Mouse (Mus musculus) NIH3T3 (cell line): ENCODE measurements at regions not wholly inside any gene's neighbourhood (a gene's known extent, or its start where the extent isn't known, plus 50 kb on each side); places are given as distances from the start of the nearest gene placed in this dataset.

Source experiments
- DNase-seq: peaks from one replicate; pipeline ENCODE4 v3.0.0-alpha.2; 2012; ENCODE audit warnings: low read depth

DNA sequence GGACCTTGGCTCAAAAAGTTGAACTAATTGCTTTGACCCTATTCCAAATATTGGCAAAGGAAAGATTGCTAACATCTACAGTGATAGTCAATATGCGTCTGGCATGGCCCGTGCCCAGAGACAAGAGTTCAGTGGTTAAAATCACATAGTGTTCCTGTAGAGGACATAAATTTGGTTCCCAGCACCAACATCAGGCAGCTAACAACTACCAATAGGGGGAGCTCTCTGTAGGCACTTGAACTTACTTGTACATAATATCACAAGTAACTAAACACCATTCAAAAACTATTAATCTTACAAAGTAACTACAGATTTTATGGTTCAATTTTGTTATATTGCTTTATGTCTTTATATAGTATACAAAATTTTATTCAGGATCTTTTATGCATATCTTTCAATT, 74.3 kb downstream of the Serpinb9g start:
- DNase-seq, result no peak

- no peak for DNase-seq
Measured at GRCm38 (mm10) chr13:33559719-33560118, 75.1 kb downstream of the Serpinb9g start.

GRCm38 (mm10) chr13:33561625-33562024, 77.0 kb downstream of the Serpinb9g start:
- DNase-seq, result peak; percentile 16

- DNase-seq, result no peak
Measured at GRCm38 (mm10) chr13:33562928-33563327, 78.3 kb downstream of the Serpinb9g start.

- no peak for DNase-seq
Measured at GRCm38 (mm10) chr13:33563366-33563765, 78.8 kb downstream of the Serpinb9g start.

GRCm38 (mm10) chr13:33567915-33568314, 83.3 kb downstream of the Serpinb9g start:
- no peak for DNase-seq

DNA sequence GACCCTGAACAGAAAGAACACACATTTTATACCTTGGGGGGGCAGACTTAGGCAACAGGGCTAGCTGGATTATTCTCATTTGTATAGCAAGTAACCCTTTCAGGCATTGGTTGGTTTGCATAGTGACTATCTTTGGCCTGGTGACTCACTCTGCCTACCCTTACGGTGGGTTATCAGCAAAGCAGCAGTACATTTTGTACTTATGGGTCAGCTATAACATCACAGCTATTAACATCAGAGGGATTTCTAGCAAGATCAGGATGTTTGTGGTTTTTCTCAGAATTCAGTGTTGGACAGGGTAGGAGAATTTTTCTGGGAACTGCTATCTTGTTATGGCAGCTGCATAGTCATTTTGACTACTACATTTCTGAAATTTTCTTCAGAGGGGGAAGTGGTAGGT, 84.7 kb downstream of the Serpinb9g start:
- DNase-seq, result no peak

DNA sequence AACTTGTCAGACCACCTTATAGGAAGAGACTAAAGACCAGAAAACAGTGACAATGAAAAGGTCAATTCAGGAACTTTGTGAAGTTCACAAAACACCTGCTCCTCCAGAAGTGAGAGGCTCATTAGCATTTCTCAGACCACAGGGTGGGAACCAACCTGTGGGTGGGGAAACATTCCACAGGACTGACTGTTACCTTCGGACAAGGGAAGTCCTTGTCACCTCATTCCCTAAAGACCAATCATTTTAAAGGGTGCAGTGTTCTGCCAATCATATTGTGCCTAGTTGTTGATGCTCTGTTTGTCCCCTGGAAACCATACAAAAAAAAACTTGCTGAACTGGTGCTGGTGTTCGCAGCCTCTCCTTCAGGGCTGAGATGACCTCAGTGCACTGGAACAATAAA, 86.2 kb downstream of the Serpinb9g start:
- DNase-seq, result no peak

DNA sequence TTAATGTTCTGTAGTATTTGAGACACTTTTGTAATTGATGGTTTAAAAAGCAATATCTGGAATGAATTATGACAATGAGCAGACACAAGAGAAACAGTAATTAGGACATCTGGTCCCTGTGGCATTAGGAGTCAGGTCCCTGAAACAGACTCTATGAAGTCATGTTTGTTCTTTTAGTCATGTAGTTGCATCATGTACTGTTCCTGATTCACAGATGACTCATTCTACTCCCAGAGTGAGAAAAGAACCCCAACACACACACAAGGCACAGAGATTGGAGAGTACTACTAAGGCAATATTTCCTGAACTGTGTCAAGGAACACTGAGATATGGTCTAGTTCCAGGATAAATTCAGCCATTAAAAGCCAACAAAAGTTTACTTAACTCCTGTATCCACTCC, 75.1 kb upstream of the Serpinb6d start:
- no peak for DNase-seq
